Mouse (Mus musculus): Measurements from ENCODE around the gene Vmn1r57.
"Not testable (repeated sequence)": the region's sequence is repeated elsewhere in the genome, so short reads cannot be mapped to it uniquely, and the experiment has no call there.

Vmn1r57 gene

DNA sequence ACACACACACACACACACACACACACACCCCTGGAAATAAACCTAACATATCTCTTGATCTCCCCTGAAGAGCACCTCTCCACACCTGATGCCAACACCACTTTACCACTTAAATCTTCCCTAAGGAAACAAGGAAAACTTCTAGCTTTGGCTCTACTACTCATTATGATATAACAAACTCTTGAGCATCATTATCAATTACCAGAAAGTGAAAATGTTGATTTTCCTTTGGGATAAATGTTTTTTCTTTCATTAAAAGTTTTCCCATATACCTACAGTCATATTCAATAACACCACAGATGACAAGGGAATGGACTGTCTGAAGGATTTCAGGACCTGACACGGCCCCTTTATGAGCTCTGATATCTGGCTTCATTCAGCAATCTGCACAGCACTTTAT, at the start of gene Vmn1r57:
Gene Vmn1r57 (plus strand): TSS at position 301 of the 400 bp plus-strand sequence.
- not testable (repeated sequence) for DNase-seq

DNA sequence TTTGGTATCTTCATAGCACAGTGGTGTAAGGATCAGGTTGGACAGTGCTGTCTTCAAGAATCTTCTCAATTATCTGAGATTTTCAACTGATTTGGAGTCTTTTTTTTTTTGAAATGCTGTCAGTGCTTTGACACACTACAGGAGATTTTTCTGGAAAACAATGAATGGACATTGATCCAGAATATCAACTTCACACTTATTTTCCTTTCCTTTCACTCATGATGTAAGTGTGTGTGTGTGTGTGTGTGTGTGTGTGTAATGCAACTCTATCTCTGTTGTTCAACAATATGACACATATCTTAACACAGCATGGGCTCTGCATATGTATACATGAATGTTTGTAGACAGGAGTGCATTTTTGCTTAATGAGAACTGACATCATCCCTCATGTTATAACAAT, 21.6 kb upstream of the Vmn1r57 start, which contains the start of gene Vmn1r56:
Gene Vmn1r56 (minus strand): TSS at position 101 of the 400 bp plus-strand sequence.
- DNase-seq = not testable (repeated sequence)

DNA sequence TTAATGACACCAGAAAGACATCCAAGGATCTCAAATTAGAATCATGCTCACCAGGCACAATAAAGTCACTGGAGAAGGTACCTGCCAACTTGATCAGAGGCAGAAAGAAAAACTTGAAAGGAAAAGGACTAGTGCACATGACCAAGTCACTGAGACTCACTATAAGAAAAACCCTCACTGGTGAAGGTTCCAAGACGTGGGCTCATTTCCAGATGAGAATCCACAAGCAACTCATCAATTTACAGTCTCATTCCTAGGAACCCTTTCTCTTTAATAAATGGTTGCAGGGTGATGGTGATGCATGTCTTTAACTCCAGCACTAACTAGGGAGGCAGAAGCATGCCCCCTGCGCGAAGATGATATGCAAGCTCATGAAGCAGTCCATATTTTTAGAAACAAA, 44.8 kb downstream of the Vmn1r57 start:
- no peak for DNase-seq
